Mouse (Mus musculus): ENCODE data around the gene Foxm1. TPM values are rescaled to one million over a fixed set of nuclear protein-coding genes. Genes with fewer than 3 reads are reported as not detected.
A peak's percentile ranks its signal among the peaks of the same experiment; 100 is the strongest.
"Not testable (repeated sequence)": the region's sequence is repeated elsewhere in the genome, so short reads cannot be mapped to it uniquely, and the experiment has no call there.

Foxm1 gene
- total RNA-seq, 2 experiments from 2014 or later, result 4.5 to 4.8 TPM

DNA sequence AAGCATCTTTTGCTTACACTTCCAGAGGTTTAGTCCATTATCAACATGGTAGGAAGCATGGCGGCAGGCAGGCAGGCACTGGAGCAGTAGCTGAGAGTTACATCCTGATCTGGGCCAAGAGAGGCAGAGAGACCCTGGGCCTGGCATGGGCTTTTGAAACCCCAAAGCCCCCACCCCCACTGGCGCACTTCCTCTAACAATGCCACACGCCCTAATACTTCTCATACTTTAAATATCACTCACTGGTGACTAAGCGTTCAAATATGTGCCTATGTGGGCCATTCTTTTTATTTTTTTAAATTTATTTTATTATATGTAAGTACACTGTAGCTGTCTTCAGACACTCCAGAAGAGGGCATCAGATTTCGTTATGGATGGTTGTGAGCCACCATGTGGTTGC lies 3.7 kb downstream of the Foxm1 start:
- intact Hi-C loops (cut with DNase I), result no loop called here
- DNase-seq (ENCODE audit: extremely low spot score in 1 of 2, low spot score in 2 of 2), result no peak

DNA sequence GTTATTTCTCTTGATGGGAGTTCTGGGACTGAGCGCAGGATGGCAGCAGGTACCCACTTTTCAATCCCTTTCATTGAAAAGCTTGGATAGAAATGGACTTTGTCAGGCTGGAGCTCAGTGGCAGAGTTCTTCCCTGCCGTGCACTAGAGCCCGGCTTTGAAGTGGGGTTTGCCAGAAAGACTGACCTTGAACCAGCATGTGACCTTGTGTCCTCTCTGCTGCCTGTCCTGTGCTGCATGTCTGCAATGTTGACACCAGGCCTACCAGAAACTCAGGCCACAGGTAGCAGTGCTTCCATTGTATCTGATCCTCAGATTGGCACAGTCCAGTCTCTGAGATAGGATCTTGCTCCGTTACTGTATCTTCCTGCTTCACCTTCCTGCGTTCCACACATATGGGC lies 7.3 kb downstream of the Foxm1 start:
- DNase-seq (ENCODE audit: extremely low spot score in 1 of 2, low spot score in 2 of 2), result no peak

DNA sequence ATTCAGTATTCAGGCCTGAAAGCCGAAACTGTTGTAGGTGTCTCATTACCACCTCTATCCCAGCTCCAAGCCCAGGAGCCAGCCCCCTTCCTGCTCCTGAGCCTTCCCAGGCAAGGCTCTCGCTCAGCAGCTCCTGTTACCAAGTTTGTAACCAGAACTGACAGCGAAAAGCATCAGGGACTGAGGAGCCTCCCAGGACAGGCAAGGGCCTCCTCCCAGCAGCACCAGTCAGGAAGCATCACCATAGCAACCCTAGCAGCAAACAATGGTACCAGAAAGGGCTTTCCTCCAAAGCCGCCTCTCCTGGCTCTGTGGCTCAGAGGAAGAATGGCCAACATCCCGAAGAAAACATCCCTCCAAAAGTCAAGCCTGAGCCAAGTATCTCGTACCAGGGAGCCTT lies 12.4 kb downstream of the Foxm1 start, which contains the start of the genes Tex52 and Gm44596:
Gene Tex52, plus strand, starts transcription at position 265 of the 400 bp plus-strand sequence.
Gene Gm44596, plus strand, starts transcription at position 312 of the 400 bp plus-strand sequence.
- DNase-seq (ENCODE audit: extremely low spot score in 1 of 2, low spot score in 2 of 2), result no peak
- intact Hi-C loops (cut with DNase I), result no loop called here

More for the DNA sequence above, 7.3 kb downstream of the Foxm1 start:
- intact Hi-C loops (cut with DNase I), result no loop called here

DNA sequence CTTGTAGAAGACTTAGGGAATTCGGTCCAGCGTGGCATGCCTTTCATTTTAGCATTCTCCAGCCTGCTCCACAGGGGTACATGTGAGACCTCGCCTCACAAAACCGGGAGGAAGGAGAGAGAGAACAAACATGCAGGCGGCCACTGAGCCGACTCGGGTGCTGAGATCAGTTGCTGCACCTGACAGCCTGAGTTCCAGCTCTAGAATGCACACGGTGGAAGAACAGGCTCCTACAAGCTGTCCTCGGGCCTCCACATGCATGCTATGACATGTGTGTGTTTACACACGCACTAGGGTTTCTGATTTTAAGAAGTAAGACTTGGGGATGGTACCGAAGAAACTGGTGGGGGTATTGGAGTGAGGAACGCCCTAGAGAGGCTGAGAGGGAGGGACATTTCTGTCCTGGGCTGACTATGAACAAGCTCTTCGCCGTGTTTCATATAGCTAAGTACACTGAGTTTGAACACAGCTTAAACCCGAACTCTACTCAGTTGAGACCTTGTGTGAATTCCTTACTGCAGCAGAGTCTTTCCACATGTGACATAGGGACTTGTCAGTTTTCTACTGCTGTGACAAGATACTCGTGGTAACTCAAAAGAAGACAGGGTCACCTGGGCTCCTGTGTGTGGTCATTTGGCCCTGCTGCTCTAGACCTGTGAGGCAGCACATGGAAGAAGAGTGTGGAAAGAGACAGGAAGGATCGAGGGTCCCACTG lies 13.8 kb downstream of the Foxm1 start:
- DNase-seq (ENCODE audit: extremely low spot score in 1 of 2, low spot score in 2 of 2), result no peak
- intact Hi-C loops (cut with DNase I), result no loop called here

DNA sequence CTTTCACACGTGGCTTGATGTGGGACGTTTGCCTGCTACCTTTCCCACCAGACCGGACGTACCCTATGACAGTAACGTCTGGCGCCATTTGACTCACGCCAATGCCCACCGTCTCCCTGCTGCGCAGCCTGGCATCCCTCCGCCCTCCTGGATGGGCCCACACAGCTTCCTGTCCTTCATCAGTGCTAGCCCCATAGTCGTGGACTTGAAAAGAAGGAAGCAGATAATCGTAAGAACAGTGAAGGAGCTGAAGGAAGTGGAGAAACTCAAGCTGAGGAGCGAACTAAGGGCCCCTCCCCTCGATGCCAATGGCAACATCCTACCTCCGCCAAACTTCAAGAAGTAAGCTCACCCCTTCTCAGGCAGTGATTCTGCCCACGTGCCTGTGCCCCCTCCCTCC lies 16.9 kb downstream of the Foxm1 start:
- intact Hi-C loops (cut with DNase I), result no loop called here
- DNase-seq (ENCODE audit: extremely low spot score in 1 of 2, low spot score in 2 of 2), result no peak

DNA sequence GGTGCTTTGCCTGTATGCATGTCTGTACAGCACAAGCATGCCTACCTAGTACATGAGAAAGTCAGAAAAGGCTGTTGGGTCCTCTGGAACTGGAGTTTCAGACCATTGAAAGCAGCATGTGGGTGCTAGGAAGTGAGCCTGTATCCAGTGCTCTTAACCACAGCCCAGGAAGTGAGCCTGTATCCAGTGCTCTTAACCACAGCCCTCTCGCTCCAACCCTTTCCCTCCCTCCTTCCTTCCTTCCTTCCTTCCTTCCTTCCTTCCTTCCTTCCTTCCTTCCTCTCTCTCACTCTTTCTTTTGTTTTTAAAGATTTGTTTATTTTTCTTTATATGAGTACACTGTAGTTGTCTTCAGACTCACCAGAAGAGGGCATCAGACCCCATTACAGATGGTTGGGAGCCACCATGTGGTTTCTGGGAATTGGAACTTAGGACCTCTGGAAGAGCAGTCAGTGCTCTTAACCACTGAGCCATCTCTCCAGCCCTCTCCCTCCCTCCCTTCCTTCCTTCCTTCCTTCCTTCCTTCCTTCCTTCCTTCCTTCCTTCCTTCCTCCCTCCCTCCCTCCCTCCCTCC lies 17.9 kb downstream of the Foxm1 start:
- intact Hi-C loops (cut with DNase I); DNase-seq (ENCODE audit: extremely low spot score in 1 of 2, low spot score in 2 of 2): not testable (repeated sequence)

DNA sequence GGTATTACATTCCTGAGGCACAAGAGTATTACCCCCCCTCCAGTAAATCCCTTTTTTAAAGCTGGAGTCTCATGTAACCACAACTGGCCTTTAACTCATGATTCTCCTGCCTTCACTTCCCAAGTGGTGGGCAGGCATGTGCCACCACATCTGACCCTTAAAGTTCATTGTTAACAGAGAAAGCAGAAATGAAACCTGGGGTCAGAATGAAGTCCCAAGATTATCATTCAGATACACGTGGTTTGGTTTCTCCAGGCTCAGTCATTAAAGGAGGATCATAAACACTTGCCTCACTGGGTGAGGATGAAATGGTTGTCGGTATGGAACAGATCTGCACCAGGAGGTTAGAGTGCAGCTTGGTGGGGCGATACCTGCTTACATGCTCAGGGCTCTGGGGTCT lies 18.5 kb downstream of the Foxm1 start:
- intact Hi-C loops (cut with DNase I), result no loop called here

DNA sequence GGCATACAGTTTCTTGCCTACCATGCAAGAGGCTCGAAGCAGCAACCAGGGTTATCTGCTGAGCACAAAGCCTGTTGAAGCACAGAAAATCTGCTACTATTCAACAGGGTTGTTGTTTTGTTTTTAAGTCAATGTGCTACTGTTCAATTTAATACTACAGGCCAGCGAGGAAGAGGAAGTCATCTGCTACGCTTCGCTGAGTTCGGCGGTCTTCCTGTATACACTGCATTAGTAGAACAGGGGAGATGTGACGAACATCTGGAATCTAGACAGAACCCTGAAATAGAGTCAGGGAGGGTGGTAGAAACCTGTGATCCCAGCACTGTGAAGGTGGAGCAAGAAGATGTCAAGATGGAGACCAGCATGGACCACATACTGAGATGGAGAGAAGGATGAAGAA lies 21.0 kb downstream of the Foxm1 start:
- no peak for DNase-seq (ENCODE audit: extremely low spot score in 1 of 2, low spot score in 2 of 2)
- intact Hi-C loops (cut with DNase I), result no loop called here

More for the DNA sequence above, 18.5 kb downstream of the Foxm1 start:
- no peak for DNase-seq (ENCODE audit: extremely low spot score in 1 of 2, low spot score in 2 of 2)

DNA sequence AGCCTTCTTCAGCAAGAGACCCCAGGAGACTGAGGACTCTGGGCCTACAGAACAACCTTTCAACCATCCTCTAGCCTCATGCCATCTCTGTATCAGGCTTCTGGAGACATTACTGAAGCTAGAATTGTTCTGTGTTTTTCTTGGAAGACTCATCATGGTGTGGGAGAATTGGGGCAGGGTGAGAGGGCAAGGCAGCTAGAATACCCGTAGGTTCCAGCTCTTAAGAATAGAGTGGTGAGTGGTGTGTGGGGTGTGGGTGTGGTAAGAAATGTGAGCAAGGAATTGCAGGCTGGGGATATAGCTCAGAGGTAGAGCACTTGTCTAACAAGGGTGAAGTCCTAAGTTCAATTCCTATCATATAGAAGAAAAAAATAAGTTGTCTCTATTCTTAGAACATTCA lies 22.3 kb downstream of the Foxm1 start:
- intact Hi-C loops (cut with DNase I), result no loop called here
- no peak for DNase-seq (ENCODE audit: extremely low spot score in 1 of 2, low spot score in 2 of 2)

DNA sequence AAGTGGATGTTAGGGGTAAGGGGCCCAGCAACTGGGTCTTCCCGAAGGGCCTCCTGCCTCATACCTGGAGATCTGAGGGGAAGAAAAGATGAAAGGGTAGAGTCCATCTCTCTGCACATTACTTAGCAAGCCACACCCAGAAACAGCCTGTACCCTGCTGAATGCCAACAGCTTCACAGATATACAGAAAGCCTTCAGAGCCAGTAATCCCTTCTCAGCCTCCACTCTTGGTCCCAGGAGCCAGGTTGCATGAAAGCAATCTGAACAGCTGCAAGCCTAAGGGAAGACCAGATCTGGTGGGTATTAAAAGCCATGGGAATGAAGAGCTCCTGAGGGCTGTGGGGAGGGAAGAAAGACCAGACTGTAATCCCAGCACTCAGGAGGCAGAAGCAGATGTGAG lies 26.4 kb downstream of the Foxm1 start:
- intact Hi-C loops (cut with DNase I), result no loop called here
- no peak for DNase-seq (ENCODE audit: extremely low spot score in 1 of 2, low spot score in 2 of 2)

DNA sequence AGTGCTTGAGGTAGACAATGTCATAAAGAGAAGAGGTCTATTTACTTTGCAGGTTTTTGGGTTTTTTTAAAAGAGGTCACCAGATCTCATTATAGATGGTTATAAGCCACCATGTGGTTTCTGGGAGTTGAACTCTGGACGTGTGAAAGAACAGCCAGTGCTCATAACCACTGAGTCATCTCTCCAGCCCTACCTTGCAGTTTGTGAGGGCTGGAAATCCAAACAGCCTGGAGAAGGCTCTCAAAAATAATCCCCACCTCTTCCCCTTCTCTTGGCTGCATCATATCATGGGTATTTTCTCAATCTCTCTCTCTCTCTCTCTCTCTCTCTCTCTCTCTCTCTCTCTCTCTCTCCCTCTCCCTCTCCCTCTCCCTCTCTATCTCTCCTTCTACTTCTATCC lies 27.9 kb downstream of the Foxm1 start:
- intact Hi-C loops (cut with DNase I), result no loop called here
- no peak for DNase-seq (ENCODE audit: extremely low spot score in 1 of 2, low spot score in 2 of 2)

DNA sequence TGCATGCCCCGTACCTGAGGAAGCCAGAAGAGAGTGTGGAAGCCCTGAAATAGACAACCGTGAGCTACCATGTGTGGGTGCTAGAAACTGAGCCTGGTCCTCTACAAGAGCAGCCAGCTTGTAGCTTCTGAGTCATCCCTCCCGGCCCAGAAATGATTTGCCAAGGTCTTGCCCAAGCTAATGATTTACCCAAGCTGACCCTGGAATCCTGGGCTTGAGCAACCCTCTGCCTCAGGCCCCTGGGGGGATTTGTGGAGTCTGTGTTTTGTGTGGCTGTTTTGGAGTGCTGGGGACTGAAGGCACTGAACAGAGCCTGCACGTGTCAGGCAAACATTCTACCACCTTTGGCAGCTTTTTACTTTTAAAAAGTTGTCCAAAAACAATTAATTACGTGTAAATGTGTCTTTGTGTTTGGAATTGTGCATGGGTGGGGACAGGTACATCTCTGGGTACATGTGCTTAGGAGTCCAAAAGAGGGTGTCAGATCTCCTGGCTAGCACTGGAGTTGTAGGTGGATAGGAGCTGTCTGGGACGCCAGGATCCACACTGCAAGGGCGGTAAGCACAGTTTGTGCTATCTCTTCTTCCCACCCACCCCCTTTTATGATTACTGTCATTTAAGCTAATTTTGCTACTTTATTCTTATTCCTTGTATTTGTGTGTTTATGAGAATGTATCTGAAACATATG lies 35.0 kb downstream of the Foxm1 start:
- intact Hi-C loops (cut with DNase I), result no loop called here
- DNase-seq (ENCODE audit: extremely low spot score in 1 of 2, low spot score in 2 of 2), result no peak

DNA sequence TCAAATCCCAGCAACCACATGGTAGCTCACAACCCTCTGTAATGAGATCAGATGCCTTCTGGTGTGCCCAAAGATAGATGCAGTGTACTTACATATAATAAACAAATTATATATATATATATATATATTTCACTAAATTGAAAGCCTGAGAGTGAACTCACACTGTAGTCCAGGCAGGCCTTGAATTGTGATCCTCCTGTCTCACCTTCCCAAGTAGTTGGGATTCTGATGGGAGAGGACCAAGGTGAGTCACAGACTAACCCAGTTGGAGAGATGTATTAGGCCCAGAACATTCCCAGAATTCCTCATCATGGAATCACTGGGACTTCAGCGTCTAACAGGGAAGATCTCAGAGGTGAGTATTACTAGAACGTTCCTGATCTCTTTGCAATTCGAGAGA lies 36.2 kb downstream of the Foxm1 start, which contains the start of gene Nrip2:
Gene Nrip2, plus strand, starts transcription at position 301 of the 400 bp plus-strand sequence.
- intact Hi-C loops (cut with DNase I), result no loop called here
- no peak for DNase-seq (ENCODE audit: extremely low spot score in 1 of 2, low spot score in 2 of 2)

DNA sequence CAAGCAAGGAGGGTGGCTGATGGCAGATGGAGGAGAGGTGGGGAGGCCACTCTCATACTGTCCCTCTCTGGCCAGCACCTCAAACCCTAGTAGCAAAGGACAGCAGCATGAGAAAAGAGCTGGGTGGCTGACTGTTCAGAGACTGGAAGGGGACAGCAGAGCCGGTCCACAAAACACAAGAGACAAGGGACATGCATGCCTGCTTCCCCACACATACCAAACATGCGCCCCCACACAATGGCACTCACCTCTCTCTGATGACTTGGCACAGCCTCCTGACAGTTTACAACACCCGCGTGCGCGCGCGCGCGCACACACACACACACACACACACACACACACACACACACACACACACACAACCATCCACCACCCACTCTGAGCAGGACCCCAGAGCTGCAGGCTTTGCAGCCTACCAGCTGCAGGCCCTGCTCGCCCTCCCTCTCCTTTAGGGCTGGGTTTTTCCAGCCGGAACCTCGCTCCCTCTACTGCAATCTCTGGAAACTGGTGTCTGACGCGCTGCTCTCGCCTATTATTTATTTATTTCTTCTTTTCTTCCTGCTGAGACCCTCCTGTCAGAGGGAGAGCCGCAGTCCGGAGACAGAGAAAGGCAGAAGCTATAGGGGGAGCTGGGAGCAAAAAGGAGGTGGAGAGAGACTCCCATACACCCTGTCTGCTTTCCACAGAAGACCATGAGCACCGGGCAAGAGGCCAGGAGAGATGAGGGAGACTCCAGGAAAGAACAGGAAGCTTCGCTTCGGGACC lies 36.8 kb downstream of the Foxm1 start:
- DNase-seq (ENCODE audit: extremely low spot score in 1 of 2, low spot score in 2 of 2), result peak; percentile 35 to 65
- intact Hi-C loops (cut with DNase I), result no loop called here

DNA sequence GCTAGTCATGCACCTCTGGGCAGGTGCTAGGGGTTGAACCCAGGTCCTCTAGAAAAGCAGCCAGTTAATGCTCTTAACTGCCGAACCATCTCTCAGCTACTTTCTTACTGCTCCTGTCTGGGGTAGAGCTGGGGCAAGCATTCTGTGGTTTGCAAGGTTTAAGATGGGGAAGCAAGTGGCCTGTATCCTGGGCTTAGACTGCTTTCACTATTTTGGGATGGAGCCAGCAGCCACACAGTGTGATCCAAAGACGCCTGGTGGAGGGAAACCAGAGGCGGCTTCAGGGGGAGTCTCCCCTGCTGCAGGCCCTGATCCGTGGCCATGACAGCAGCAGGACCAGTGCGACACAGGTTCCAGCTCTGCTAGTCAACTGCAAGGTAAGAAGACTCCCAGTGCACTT lies 41.9 kb downstream of the Foxm1 start:
- intact Hi-C loops (cut with DNase I), result no loop called here

DNA sequence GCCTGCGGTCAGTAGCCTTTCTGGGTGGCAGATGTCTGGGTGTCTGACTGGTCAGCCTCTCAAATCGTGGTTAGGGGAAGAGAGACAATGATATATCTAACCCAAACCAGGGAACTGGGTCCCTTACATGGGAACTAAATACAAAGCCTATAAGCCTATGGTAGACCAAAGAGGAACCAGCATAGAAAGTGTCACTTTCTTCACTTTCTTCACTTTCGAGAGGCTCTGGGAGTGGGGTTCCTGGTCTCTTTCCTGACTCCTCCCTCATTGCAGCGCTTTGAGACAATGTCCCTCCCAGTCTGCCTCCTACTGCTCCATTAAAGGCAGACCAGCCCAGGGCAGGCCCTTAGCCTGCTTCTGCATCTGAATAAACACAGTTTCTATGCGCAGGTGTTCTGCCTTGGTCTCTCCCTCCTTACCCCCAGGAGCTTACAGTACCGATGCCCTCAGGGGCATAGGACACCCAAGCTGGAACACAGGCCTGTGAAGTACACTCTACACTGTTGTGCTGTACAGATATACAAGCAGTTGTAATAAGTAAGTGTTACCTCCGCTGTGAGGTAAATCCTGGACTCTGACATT lies 45.9 kb downstream of the Foxm1 start:
- no peak for DNase-seq (ENCODE audit: extremely low spot score in 1 of 2, low spot score in 2 of 2)
- intact Hi-C loops (cut with DNase I), result no loop called here

More for the DNA sequence above, 41.9 kb downstream of the Foxm1 start:
- DNase-seq (ENCODE audit: extremely low spot score in 1 of 2, low spot score in 2 of 2), result peak in 1 of 2 experiments; percentile 41

DNA sequence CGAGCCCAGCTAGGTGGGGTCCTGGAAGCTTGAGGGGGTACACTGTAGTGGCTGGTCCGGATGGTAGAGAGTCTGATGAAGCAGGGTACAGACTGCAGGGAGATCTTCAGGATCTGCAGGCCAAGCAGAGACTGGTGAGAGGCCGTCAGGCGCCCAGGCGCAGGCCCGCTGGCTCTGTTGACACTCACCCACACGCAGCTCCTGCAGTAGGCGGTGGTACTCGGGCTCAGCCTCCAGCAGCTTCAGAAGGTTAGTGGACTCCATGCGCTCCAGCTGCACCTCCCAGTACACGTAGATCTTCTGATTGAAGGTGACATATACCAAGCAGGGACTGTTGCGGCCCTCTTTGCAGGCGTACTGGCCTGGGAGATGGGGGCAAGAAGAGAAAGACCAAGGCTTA lies 47.5 kb downstream of the Foxm1 start:
- intact Hi-C loops (cut with DNase I), result loop anchor here (5.0 to 10.0 kb wide), 2 partner anchors 93 to 176 kb away; no protein-coding TSS in a partner anchor
- DNase-seq (ENCODE audit: extremely low spot score in 1 of 2, low spot score in 2 of 2), result no peak

DNA sequence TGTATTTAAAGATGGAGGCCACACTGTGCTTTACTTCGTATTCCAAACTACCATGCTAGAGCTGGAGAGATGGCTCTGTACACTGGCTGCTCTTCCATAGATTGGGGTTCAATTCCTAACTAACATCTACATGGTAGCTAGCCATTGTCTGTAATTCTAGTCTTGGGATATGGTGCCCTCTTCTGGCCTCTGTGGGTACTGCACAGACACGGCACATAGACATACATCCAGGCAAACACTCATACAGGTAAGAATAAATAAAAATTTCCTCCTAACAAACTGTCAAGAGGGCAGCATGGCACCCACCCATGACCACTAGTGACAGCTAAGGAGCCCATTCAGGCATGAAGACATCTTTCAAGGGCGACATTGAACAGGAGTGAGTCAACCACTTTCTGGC lies 48.3 kb downstream of the Foxm1 start:
- DNase-seq (ENCODE audit: extremely low spot score in 1 of 2, low spot score in 2 of 2), result peak; percentile 54 to 64
- intact Hi-C loops (cut with DNase I), result loop anchor here (5.0 to 10.0 kb wide), 2 partner anchors 94 to 176 kb away; no protein-coding TSS in a partner anchor

DNA sequence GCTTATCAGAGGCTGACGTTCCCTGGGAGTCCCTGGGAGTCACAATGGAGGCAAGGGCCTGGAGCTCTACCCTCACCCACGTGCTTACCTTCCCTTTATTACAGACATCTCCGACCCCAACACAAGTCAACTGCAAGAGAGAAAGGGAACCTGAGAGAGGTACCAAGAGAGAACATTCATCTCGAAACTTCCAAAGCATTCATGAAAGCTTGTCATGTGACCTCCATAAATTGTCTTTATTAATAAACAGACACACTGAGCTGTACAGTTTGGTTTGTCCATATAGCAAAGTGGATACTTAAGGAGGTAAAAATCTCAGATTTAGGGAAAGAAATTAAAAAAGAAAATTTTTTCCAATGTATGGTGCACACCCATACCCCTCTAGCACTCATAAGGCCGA lies 53.4 kb downstream of the Foxm1 start:
- DNase-seq (ENCODE audit: extremely low spot score in 1 of 2, low spot score in 2 of 2), result no peak

More for the DNA sequence above, 53.4 kb downstream of the Foxm1 start:
- intact Hi-C loops (cut with DNase I), result loop anchor here (10.0 kb wide), 1 partner anchor 181 kb away; no protein-coding TSS in a partner anchor

All from left cerebral cortex, postnatal 10 days (tissue).